Mouse (Mus musculus): Measurements from ENCODE around the gene Fezf2. TPM values are rescaled to one million over a fixed set of nuclear protein-coding genes. Genes with fewer than 3 reads are reported as not detected.
A peak's percentile ranks its signal among the peaks of the same experiment; 100 is the strongest.

The Fezf2 gene
- polyA plus RNA-seq, 1 experiment: 35.7 TPM

DNA sequence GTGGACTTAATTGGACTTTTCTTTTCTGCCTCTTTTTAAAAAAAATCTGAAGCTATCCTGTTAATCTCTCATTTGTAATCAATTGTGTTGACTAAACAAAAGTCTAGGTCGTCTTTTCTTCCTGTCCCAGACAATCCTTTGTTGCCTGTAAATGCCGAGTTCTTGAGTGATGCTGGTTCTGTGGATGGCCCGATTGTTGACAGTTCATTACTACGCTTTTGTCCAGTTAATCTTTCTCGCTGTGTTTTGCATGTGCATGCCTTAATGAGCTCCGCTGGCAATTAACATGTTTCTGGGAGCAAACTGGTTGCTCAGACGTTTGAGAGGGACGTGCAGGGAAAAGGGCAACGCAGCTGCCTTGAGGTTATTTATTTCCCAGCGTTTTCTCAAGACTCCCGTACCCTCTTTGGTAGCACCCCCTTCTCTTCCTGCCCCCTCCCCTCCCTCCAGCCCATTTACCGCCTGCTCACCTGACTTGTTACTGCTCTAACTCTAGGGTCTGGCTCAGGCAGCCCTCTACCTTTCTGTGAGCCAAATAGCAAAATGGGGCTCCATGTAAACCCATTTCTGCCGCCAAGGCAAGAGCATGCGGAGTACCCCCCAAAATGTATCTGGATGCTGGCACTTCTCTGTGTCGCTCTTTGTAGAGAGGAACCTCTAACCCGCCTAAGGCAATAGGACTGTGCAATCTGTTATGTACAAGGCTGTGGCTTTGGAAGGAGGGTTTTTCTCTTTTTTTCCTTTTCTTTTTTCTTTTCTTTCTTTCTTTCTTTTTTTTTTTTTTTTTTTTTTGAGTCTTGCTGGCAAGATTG lies 9.8 kb downstream of the Fezf2 start:
- no peak overlapping the region for H3K4me3 ChIP-seq (ENCODE audit: insufficient read depth, low read length)
- H3K4me1 ChIP-seq (ENCODE audit: control insufficient read depth, insufficient read depth, low read length): no peaks in the 10 kb centered on the region
- H3K27ac ChIP-seq (ENCODE audit: insufficient read depth, low read length): no peak overlapping the region
- TF ChIP-seq POLR2A (IDR thresholded peaks at IDR 0.05; ENCODE audit: extremely low read depth, insufficient read depth, low read length) (no peak), CTCF (IDR thresholded peaks at IDR 0.05; ENCODE audit: extremely low read depth, insufficient read depth, low read length) (no peak)

DNA sequence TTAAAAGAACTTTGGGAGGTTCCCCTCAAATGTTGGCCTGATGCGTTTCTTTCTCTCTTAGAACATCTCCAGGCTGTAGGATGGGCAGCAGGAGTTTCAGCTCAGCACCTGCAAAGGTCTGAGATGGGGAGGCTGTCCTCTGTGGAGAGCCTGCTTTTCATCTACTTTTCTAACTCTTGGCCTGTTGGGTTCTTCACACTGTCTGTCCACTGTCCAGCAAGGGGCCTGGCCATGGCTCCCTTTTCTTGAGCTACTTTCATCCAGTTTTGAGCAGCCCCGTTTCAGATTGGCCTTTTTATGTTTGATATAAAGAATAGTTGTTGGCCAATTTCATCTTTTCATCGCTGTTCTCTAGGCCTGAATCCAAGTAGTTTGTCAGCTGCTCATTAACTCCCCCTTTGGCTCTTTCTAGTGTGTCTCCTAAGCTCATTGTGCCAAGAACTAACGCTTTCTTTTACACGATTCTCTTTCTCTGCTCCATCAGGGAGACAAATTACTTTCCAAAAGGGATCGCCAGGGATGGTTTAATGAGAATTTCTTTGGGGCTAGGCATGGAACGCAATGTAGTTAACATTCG lies 10.5 kb downstream of the Fezf2 start:
- no peak overlapping the region for H3K27ac ChIP-seq (ENCODE audit: insufficient read depth, low read length)
- no peaks in the 10 kb centered on the region for H3K4me1 ChIP-seq (ENCODE audit: control insufficient read depth, insufficient read depth, low read length)
- H3K4me3 ChIP-seq (ENCODE audit: insufficient read depth, low read length): no peak overlapping the region
- TF ChIP-seq CTCF (IDR thresholded peaks at IDR 0.05; ENCODE audit: extremely low read depth, insufficient read depth, low read length) (no peak), POLR2A (IDR thresholded peaks at IDR 0.05; ENCODE audit: extremely low read depth, insufficient read depth, low read length) (no peak)

DNA sequence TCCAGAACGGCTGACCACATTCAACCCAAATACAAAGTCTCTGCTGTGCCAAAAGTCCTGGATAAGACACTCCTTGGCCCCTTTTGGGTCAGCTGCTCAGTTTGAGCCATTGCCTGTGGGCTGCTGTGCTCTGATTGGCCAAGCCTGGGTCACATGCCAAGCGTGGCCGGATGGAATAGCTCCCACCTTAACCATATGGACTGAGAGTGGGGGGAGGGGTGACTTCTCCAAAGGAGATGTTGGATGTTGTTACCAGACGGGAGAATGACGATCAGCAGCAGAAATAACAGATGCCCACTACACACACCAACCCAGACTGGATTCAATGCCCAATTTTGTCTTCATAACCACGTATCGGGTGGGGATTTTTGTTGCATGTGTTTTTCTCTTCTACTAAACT lies 13.1 kb downstream of the Fezf2 start:
- no peaks in the 10 kb centered on the region for H3K4me1 ChIP-seq (ENCODE audit: control insufficient read depth, insufficient read depth, low read length)
- no peak overlapping the region for H3K27ac ChIP-seq (ENCODE audit: insufficient read depth, low read length)
- H3K4me3 ChIP-seq (ENCODE audit: insufficient read depth, low read length): no peak overlapping the region
- TF ChIP-seq POLR2A (IDR thresholded peaks at IDR 0.05; ENCODE audit: extremely low read depth, insufficient read depth, low read length) (no peak), CTCF (IDR thresholded peaks at IDR 0.05; ENCODE audit: extremely low read depth, insufficient read depth, low read length) (no peak)

DNA sequence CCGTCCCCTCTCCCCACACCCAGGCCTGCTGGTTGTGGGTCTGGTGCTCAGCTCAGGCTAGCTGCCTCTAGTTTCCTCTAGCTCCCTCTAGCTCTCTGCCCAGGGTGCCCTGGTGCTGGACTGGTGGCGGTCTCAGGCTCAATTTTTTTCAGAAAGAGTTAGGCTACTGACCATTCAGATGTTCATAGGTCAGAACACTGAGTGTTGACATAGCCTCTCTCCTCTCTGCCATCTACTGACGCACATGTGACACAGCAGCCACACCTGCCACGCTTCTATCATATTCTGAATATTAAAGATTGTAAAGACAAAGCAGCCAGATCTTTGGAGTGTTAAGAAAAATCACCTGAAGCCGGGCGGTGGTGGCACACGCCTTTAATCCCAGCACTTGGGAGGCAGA lies 14.4 kb downstream of the Fezf2 start:
- Histone ChIP-seq H3K27ac (ENCODE audit: insufficient read depth, low read length) (no peak overlapping the region), H3K4me1 (ENCODE audit: control insufficient read depth, insufficient read depth, low read length) (no peaks in the 10 kb centered on the region), H3K4me3 (ENCODE audit: insufficient read depth, low read length) (no peak overlapping the region)
- no peak for TF ChIP-seq POLR2A (IDR thresholded peaks at IDR 0.05; ENCODE audit: extremely low read depth, insufficient read depth, low read length)
- TF ChIP-seq CTCF (IDR thresholded peaks at IDR 0.05; ENCODE audit: extremely low read depth, insufficient read depth, low read length): 0 out of 2 replicates have a peak, but pooled peaks have one; percentile 3

DNA sequence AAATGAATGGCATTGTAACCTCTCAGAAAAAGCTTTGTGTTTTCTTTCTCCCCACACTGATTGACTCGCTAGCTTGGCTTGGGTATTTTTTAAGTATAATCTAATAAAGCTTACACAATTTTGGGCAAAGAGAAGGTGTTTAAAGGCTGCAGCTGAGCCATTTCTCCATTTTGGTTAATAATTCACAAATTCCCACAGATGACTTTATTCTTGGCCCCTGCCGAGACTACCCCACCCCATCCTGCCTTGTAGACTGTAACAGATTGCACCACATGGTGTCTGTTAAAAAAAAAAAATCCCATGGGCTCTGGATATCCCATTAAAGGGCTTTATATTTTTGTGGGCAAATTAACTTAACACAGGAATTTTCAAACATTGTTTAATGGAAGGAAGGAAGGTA lies 44.9 kb downstream of the Fezf2 start:
- TF ChIP-seq CTCF (IDR thresholded peaks at IDR 0.05; ENCODE audit: extremely low read depth, insufficient read depth, low read length) (no peak), POLR2A (IDR thresholded peaks at IDR 0.05; ENCODE audit: extremely low read depth, insufficient read depth, low read length) (no peak)
- Histone ChIP-seq H3K27ac (ENCODE audit: insufficient read depth, low read length) (no peak overlapping the region), H3K4me1 (ENCODE audit: control insufficient read depth, insufficient read depth, low read length) (no peaks in the 10 kb centered on the region), H3K4me3 (ENCODE audit: insufficient read depth, low read length) (no peak overlapping the region)

DNA sequence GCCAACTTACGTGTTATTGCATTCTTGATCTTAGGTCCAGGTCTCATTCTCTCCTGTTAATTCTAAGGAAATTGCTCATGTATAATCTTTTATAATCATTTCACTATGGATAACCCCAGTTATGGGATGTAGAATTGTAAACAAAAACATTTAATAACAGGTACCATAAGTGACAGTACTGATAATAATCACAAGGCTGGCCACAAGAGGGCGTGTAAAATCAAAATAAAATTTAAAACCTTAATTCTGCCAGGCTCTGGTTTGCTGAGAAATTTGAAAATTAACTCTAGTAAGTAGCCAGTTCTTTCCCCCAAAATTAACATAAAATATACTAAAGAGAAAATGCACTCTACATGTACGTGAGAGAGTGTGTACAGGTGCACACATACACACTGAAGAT lies 47.3 kb downstream of the Fezf2 start:
- Histone ChIP-seq H3K4me1 (ENCODE audit: control insufficient read depth, insufficient read depth, low read length) (no peaks in the 10 kb centered on the region), H3K4me3 (ENCODE audit: insufficient read depth, low read length) (no peak overlapping the region), H3K27ac (ENCODE audit: insufficient read depth, low read length) (no peak overlapping the region)
- TF ChIP-seq CTCF (IDR thresholded peaks at IDR 0.05; ENCODE audit: extremely low read depth, insufficient read depth, low read length) (no peak), POLR2A (IDR thresholded peaks at IDR 0.05; ENCODE audit: extremely low read depth, insufficient read depth, low read length) (no peak)

DNA sequence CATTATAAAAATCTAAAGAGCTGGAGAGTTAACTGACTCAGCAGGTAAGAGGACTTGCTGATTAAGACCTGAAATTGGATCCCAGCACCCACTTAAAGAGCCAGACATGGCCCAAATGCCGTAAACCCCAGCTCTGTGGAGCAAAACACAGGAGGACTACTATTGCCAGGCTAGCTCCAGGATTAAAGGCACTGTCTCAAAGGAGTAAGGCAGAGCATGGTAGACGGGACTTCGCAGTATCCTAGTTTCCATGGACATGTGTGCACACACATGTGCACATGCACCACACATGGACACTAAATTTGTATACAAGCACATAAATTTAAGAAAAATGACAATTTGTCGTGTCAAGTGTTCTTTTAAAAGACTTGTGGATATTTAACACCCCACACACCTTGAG lies 47.7 kb downstream of the Fezf2 start:
- H3K27ac ChIP-seq (ENCODE audit: insufficient read depth, low read length): no peak overlapping the region
- TF ChIP-seq POLR2A (IDR thresholded peaks at IDR 0.05; ENCODE audit: extremely low read depth, insufficient read depth, low read length) (no peak), CTCF (IDR thresholded peaks at IDR 0.05; ENCODE audit: extremely low read depth, insufficient read depth, low read length) (no peak)
- H3K4me3 ChIP-seq (ENCODE audit: insufficient read depth, low read length): no peak overlapping the region
- no peaks in the 10 kb centered on the region for H3K4me1 ChIP-seq (ENCODE audit: control insufficient read depth, insufficient read depth, low read length)

DNA sequence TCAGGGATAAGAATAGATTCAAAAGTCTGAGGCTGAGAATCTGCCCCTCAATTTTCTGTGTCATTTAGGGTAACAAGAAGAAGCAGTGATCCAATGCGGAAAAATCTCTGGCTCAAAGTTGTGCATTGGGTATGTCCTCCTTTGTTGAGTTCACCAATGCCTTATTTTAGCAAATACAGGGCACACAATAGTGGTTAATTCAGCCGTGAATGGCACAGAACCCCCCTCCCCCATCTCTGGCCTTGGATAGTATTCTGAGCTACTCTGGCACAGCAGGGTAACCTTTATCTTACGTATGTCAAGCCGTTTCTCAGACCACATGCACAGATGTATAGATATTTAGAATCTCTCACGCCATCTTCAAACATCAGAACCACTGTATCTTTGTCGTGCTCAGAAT lies 48.3 kb downstream of the Fezf2 start:
- no peaks in the 10 kb centered on the region for H3K4me1 ChIP-seq (ENCODE audit: control insufficient read depth, insufficient read depth, low read length)
- TF ChIP-seq POLR2A (IDR thresholded peaks at IDR 0.05; ENCODE audit: extremely low read depth, insufficient read depth, low read length): no peak
- no peak for TF ChIP-seq CTCF (IDR thresholded peaks at IDR 0.05; ENCODE audit: extremely low read depth, insufficient read depth, low read length)
- H3K27ac ChIP-seq (ENCODE audit: insufficient read depth, low read length): no peak overlapping the region
- H3K4me3 ChIP-seq (ENCODE audit: insufficient read depth, low read length): no peak overlapping the region

DNA sequence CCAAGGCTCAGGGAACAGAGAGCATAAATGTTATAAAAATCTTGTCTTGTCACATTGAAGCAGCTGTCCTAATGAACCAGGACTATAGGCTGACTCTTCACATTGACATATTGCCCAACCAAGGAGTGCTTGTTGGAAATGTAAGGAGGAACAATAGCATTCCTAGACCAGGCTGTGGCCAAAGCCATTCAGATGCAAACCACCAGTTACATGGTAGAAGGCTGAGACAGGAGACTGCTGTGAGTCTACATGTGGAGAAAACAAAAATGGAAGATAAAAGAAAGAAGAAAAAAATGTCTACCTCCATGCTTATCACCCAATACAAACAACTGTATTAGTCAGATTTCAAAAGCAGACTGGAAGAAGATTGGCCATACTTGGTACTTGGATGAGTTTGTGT lies 48.8 kb downstream of the Fezf2 start:
- H3K4me3 ChIP-seq (ENCODE audit: insufficient read depth, low read length): no peak overlapping the region
- H3K27ac ChIP-seq (ENCODE audit: insufficient read depth, low read length): no peak overlapping the region
- TF ChIP-seq POLR2A (IDR thresholded peaks at IDR 0.05; ENCODE audit: extremely low read depth, insufficient read depth, low read length): no peak
- TF ChIP-seq CTCF (IDR thresholded peaks at IDR 0.05; ENCODE audit: extremely low read depth, insufficient read depth, low read length): no peak
- no peaks in the 10 kb centered on the region for H3K4me1 ChIP-seq (ENCODE audit: control insufficient read depth, insufficient read depth, low read length)

DNA sequence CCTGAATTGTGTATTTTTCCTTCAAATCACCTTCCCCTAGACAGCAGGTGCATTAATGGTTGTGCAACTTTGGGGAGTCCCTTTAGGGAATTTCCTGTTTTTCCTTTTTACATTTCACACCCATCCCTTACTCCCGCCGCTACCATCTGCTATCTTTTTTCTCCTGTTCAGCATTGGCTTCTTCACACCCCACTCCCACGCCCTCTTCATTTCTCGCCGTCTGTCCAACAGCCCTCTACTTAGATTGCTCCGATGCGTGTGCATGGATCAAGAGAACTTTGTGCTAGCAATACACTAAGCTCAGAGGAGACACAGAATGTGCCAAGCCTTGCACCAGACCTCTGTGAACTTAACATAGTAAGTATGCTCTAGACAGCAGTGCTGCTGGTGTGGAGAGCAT lies 51.6 kb downstream of the Fezf2 start:
- H3K4me3 ChIP-seq (ENCODE audit: insufficient read depth, low read length): no peak overlapping the region
- H3K4me1 ChIP-seq (ENCODE audit: control insufficient read depth, insufficient read depth, low read length): no peaks in the 10 kb centered on the region
- TF ChIP-seq POLR2A (IDR thresholded peaks at IDR 0.05; ENCODE audit: extremely low read depth, insufficient read depth, low read length): no peak
- no peak overlapping the region for H3K27ac ChIP-seq (ENCODE audit: insufficient read depth, low read length)

Other genes starting within 250 kb of the Fezf2 start
- gene Gm49355, start 64.2 kb downstream of the Fezf2 start, polyA plus RNA-seq (2012; rRNA removed): 0.30 and 0.31 TPM in 2 replicates
- gene 3830406C13Rik, start 64.0 kb downstream of the Fezf2 start, polyA plus RNA-seq (2012; rRNA removed): 37.9 and 38.3 TPM in 2 replicates